Mouse (Mus musculus) gonadal fat pad, adult 2 months (tissue): Measurements from ENCODE around the gene Hoxa3. TPM values are rescaled to one million over a fixed set of nuclear protein-coding genes. Genes with fewer than 3 reads are reported as not detected.

Experiments used
- DNase-seq: peaks from one replicate; pipeline ENCODE4 v3.0.0-alpha.2; 2012; ENCODE audit warnings: low read depth
- polyA plus RNA-seq: library from polyadenylated mRNA; depleted of rRNA; stranded (reverse); fragments of >200 nt; gene quantifications from 2 replicates; pipeline ENCODE4 v1.2.3, GENCODE M21; 2012

Hoxa3 gene
- polyA plus RNA-seq, 1 experiment: 5.6 TPM

DNA sequence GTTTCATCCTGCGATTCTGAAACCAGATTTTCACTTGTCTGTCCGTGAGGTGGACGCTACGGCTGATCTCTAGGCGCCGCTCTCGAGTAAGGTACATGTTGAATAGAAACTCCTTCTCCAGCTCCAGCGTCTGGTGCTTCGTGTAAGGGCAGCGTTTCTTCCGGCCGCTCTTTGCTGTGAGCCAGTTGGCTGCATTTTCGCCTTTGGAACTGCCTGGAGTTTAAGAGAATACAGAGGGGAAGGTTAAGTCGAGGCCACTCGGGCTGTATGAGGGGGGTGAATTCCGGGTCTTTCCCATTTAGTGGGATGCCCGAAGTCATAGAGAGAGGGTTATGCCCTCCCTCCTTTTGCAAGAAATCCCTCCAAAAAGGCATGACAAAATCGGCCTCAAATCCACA, 19.4 kb upstream of the Hoxa3 start:
- DNase-seq: no peak

DNA sequence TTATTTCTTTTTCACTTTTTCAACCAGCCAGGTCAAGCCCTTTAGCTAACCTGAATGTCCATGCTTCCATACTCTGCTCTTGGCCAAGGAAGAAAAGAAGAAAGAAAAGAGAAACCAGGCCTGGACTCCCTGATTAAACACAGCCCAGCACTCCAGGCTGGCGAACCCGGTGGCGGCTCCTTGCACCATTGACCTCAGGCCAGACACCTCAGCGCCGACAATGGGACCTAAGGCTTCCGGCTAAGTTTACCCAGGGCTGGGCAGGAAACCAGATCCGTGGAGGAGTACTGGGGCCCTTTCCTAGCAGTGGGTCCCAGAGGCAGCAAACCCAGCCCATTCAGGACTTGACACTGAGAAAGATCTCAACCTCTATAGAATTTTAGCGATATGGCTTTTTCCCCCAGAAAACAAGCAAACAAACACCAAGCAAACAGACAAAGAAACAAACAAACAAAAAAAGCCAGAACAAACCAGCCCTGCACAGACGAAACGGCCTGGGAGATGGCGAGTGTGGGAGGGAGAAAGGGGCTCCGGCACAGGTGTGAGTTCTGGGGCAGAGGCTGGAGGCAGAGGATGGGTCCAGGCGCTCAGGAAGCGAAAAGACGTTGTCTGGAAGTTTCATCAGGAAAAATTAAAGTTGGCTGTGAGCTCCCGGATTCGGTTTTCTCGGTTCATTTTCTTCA, 18.9 kb upstream of the Hoxa3 start:
- no peak for DNase-seq

DNA sequence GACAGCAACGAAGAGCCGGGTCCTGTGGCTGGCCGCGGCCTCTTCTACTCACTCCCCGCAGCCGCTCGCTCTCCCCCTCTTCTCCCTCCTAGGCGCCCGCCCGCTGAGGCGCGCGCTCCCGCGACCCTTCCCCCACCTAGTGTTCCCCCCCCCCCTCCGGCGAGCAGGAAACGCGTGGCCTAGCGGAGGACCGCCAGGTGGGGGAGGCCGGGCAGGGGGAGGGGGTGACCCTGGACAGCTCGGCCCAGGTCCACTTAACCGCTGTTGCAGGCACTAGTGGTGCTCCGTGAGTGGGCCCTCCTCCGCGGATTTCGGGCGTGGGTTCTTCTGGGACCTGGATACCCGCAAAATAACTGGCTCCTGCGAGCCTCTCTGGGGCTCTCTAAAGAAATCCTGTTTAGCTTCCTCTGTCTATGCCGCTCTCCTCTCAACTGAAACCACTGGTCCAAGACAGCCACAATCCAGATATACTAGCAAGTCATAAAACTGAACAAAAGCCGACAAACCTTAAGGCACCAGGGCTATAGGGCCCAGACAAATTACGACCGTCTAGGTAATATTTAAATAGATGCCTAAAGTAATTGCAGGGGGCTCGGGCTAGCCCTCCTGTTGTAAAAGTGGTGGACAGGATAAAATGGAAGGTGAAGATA, 17.5 kb upstream of the Hoxa3 start, which contains the start of gene Hoxa9:
Gene Hoxa9, minus strand, starts transcription at position 574 of the 650 bp plus-strand sequence.
- no peak for DNase-seq

DNA sequence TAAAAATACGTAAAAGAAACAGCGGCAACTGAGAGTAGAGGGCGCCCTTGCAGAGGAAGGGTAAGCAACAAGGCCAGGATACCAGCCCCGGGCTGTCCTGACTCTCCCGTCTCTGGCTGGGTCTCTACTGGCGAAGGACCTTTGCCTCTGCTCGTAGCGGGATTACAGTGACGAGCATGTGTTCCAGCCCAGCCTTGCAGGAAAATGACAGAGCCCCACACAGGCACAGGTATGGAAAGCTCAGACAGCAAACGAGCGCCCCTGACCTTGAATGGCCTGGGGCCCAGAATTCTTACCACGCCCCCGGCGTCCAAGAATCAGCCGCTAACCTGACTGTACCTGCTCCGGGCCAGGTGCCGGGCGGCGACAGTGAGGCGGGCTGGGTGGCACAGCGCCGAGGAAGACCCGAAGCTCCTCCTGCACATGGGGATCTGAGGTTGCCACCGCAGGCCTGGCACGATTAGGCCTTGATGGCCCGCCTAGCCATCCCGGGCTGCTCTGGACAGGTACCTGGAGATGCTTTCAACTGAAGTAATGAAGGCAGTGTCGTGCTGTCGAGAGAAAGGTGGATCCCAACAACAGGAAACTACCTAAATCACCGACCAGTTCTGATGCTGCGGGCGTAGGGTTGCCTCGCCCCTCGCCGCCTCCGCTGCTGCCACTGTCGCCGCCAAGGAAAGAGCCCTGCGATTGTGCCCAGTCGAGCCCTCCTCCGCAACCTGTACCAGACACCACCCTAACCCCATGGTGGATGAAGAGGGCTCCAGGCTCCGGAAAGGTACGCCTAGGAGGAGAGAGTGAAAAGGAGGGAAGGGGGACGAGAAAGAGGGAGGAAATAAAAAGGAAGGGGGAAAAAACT, 16.7 kb upstream of the Hoxa3 start:
- no peak for DNase-seq

DNA sequence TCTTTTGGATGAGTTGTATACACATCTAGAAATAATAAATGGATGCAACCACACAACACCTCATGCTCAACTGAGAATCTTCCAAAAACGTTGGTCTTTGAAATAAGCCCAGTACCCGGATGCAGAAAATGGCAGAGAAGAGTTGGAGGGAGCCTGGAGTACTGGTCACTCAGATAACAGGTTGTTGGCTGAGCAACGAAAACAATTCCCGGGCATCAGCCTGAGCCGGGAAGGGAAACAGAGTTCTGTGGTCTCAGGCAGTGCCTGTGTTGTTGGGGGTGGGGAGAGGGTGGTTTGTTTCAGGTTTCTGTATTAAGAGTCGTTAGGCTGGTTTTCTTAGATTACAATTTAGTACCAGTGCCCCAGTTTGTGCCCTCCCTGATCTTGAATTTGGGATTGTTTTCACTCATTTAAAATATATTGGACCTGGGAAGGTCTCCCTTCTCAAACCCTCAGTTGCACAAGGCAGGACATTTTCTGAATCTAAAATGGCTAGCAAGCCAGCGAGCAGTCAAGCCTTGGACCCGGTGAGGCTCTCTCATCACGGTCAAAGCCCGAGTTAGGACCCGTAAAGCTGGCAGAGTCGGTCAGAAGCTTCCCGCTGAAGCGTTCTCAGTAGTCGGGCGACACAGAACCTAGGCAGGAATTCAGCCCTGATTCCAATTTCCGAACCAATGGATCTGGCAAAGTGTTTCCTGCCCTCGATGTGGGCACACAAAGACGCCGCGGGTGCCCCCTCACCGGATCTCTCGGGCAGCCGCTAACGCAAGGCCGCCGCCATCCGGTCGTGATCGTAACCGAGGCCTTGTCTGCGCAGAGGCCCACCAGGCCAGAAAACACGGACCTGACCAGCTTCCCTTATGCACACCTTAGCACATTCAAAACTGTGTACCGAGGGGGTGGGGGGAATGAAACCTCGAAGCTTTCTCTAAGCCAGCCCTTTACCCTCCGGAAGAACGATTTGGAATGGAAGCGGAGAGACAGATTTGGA, 15.6 kb upstream of the Hoxa3 start:
- no peak for DNase-seq

DNA sequence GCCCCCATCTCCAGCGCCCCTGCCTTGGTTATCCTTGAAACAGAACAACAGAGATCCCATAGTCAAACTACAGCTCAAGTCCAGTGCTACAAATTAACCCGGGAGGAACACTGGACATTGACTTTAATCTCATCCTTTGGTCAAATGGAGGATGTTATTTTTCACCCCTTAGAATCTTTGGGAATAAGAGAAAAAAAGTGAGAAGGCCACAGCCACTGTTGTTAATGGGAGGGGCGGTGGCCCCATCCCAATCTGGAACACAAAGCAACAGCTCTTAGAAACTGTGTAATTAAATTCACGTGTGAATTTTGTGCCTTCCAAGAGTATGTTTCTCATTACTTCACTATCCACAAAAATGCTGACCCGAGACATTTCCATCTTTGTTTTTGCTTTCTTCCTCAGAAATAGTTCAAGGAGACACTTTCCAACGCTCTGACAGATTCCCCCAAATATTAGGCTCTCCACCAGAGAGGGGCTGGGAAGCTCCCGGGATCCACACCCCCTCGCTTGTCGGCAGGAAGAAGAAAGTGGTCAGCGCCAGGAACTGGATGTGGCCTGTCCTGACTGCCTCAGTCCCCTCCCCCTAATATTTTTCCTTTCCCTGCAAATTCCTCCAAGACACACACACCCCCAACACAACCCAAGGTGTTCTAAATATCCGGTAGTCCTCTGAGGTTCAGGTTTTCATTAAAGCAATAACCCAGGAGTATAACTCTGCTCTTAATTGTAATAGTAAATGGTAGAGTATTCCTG, 14.5 kb upstream of the Hoxa3 start:
- no peak for DNase-seq

DNA sequence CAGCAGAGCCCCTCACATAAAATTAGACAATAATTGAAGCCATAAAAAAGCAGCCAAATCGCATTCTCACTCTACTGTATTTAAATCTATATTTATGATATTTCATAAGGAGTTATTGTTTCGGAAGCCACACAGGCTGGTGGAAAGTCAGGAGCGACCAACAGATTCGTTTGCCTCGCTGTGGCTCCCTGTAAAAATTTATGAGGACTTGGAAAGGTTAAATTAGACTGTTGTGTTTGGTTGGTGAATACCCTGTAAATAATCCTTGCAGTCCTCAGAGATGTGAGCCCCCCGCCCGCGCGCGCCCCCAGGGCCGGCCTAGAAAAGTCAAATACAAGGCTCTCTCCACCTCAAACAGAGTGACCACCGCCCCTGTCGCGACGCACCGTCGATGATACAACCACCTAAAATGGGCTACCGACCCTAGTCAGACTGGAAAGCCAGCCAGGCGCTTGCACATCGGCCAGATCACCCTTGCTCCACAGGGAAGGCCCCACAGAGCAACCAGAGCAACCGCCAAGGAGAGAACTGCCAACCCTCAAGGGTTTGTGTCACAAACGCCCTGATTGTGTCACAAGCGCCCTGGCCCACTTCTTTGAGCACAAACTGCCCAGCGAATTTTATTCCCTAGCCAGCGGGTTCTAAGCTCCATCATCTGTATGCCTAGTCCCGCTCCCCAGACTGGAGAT, 13.6 kb upstream of the Hoxa3 start:
- DNase-seq: no peak

DNA sequence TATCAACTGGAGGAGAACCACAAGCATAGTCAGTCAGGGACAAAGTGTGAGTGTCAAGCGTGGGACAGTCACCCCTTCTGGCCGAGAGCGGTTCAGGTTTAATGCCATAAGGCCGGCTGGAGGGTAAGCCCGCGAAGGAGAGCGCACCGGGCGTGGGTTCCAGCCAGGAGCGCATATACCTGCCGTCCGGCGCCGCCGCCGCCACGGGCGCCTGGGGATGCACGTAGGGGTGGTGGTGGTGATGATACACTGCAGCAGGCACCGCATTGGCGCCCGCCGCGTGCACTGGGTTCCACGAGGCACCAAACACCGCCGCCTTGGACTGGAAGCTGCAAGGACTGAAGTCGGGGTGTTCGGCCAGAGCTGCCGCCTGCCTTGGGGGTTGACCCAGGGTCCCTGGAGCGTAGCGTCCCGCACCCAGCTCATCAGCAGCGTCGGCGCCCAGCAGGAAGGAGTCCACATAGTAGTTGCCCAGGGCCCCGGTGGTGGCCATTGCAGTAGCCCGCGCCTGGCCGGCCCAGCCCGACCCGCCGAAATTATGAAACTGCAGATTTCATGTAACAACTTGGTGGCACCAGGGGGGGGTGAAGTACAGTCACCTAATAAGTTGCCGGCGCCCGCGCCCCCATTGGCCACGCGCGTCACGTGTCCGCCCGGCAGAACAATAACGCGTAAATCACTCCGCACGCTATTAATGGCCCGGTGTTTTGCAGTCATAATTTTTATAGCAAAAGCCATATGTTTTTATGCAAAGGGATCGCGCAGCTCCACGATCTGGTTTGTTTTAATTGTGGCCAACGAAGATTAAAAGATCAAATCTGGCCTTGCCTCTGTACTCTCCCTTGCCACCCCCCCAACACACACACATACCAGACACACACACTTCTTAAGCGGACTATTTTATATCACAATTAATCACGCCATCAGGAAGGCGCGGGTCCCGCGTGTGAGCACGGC, 12.8 kb upstream of the Hoxa3 start:
- no peak for DNase-seq

DNA sequence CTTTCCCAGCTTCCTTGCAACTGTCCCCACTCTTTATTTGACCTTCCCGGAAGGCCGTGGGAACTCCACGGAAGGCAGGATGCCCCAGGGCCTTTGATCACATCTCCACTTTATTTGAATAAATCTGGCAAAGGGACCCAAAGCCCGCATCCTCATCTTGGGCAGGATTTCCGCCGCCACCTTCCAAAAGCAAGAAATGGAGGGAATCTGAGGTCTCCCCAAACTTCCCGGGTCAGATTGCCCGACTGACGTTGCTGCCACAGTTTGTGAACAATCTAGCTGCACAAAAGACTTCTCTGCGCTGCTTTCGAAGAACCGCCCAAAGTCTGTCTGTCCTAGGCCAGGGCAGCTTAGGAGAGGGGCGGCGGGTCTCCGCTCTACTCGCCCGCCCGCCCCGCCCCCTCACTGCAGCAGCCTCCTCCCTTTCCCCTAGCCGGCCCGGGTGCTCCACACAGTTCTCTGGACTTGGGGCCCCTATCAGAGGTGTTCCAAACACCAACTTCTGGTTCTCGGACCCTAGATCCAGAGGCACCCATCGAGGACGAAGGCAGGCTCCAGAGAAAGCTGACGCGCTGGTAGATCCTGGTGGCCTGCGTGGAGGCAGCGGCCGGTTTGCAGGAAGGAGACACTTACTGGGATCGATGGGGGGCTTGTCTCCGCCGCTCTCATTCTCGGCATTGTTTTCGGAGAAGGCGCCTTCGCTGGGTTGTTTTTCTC, 11.9 kb upstream of the Hoxa3 start:
- DNase-seq: no peak

DNA sequence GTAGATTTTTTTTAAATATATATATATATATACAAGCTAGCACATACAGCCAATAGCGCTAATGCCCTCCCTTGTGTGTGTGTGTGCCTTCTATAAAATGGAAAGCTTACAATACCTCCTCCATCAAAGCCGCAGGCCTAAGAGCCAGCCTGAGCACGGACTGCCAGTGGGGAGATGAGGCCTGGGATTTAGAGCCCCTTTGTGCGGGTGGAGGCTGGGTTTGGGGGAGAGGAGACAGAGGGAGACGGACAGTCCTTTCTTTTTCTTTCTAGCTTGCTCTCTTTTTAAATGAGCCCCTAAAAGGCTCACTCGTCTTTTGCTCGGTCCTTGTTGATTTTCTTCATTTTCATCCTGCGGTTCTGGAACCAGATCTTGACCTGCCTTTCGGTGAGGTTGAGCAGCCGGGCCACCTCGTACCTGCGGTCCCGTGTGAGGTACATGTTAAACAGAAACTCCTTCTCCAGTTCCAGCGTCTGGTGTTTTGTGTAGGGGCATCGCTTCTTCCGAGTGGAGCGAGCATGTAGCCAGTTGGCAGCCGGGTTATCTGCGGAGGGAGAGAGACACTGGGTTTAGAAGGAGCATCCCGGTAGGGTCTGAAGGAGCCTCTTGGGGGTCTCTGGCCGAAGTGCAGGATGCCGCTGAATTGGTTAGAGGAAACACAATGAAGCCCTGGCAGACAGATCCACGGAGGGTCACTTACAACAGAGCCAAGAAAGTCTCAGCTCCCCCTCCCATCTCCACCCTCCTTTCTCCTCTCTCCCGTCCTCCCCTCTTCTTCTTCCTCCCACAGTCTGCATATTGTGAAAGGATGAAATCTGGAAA, 11.0 kb upstream of the Hoxa3 start:
- no peak for DNase-seq

DNA sequence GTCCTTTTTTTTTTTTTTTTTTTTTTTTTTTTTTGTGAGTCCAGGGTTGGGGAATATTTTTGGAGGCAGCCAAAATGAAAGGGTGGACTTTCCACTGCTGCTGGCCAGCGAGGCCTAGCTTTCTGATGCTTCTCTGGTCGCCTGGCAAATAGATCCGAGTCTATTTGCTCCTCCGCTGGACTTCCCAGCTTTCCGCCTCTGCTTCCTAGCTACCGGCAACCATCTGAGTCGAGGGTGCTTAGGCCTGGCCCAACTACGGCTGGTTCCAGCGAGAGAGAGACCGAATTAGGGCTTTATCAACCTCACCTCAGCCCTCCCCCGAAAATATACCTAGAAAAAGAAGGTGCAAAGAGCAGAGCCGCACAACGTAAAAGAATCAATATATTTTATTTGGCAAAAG, 9.6 kb upstream of the Hoxa3 start:
- no peak for DNase-seq

DNA sequence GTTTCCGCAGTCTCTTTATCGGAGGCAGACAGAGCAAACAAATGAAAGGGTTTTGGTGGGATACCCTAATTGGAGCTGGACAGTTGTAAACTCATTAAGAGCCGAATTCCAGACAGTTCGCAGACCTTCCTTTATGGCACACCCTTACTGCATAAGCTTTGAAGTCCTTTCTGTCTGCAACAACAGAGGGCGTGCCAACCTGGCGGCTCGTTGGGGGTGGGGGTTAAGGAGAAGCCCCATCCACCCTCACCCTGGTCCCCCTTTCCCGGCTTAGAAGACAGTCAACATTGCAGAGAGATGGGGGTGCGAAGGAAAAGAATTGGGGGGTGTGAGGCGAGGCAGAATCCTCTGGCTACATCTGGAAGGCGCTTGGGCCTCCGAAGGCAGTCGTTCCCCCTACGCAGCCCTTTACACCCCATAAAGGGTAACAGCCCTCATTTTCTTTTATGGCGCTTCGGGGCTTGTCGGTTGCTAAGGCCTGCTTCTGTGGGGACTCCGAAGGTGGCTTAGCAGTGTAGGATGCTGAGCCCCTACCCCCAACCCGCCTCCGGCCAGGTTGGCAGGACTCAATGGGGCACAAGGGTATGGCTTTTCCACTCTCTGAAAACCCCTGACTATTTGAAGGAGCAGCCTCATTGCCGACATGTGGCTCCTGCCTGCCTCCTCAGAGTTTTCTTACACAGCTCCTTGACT, 9.0 kb upstream of the Hoxa3 start:
- no peak for DNase-seq

DNA sequence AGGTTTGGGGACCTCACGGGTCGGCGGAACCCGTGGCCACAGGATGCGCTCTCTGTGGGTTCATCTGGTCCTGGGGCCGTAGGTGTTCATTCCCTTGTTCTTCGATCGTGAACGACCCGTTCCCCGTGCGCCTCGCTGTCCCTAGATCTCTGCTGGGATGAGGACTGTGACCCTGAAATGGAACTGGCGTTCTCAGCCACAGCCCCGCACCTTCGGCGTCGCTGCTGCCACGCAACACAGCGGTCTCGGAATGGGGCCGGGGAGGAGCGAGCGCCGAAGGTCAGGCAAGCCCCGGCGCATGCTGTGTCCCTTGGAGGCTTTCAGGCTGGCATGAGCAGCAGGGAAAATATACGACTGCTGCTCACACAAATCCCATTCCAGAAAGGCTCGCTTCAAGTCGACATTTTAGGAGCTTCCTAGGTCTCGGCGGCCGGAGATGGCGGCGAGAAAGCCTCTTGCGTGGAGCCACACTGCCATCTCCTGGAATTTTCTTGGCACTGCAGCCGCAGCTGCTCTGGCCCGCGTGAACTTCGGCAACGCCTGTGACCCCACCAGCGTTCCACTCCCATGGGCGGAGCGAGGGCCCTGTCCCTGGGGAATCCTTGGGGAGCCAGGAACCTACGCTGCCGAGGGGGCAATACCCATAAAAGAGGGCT, 8.3 kb upstream of the Hoxa3 start, which contains the start of gene Hoxa7:
Gene Hoxa7, minus strand, starts transcription at position 518 of the 656 bp plus-strand sequence.
- no peak for DNase-seq

DNA sequence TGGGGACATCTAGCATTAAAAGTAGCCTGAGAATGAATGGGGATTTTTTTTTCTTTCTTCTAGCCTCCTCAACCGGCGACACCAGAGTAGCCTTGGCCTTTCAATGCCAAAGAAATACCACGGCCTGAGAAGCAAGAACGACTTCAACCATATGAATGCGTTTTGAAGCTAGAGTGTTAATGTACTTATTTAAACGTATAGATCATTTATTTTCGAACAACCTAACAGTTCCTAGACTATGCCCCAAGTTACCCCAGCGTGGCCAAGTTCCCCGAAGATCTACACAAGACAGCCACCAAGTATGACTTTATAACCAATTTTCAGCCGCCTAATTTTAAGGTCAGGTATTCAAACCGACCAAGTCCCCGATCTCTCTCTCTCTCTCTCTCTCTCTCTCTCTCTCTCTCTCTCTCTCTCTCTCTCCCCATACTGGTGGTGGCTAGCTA, 7.8 kb upstream of the Hoxa3 start:
- DNase-seq: no peak

DNA sequence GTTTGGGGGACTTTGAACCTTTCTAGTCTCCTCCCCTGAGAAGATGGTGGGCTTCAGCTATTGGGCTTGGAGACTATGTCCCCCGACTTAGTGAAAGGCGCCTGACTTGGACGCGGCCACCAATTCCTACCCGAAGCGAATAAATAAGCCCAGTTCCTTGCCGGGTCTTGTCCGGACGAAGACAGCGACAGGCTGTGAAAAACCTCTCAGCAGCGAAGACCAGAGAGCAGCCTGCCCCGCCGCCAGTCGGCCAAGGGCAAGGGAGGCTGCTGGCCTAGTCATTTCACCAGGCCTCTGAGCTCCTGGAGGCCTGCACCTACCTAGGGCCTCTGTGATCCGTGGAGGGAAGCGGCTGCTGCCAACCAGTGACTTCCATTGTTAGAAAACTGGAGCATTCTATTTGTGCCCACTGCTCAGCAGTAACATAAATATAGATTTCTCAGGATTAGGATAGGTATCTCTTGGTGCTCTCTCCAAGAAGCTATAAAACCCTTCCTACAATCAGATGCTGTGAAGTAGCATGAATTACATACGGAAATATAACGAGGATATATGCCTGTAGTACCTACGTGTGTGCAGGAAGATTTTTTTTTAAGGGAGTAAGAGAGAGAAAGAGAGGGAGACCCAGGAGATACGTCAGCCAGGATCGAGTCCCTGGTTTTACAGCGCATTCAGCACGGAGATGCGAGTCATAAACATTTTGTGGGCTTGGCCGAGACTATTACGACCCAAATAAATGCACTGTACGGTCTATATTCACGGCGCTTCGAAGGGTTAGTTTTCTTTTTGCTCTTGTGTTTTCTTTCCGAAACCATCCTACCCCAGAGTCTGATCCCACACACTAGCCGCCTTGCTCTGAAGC, 7.1 kb upstream of the Hoxa3 start:
- DNase-seq: no peak
